Mouse (Mus musculus): Measurements from ENCODE around the gene Wdr64.

DNA sequence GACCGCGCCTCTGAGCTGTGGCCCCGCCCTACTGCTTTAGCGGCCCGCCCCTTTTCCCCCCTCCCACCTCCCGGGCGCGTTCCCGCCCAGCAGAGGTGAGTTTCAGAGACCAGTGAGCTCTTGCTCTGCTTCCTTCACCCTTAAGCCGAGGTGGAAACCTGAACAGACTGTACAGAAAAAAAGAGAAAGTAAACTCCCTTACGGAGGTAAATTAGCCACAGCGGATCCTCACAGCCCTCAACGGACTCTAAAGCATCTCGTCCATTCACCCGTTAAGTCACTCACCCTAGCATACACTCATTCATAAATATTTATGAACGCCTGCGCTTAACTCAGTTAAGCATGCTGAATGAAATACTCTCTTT lies 5.4 kb upstream of the Wdr64 start:
- TF ChIP-seq CTCF (IDR thresholded peaks at IDR 0.05; ENCODE audit: low read depth, low read length) = no peak
- no peak for TF ChIP-seq GATA2 (IDR thresholded peaks at IDR 0.05; ENCODE audit: borderline replicate concordance, low read depth, low read length)
- TF ChIP-seq TAL1 (conservative IDR thresholded peaks at IDR 0.05; ENCODE audit: low read depth, low read length) = no peak
- TF ChIP-seq GATA1 (IDR thresholded peaks at IDR 0.05; ENCODE audit: borderline replicate concordance, low read length) = no peak

Measured in G1E (cell line).